ENCODE assay signal across 23 mouse cellular contexts in genomic region chr10:116374111-116374510, GRCm38 (mm10).
DNase-seq lines count a peak whose midpoint lies in the region; ATAC-seq and TF ChIP-seq lines count a peak whose summit lies in the region.
"Had no signal": no experiment of that assay in that cellular context is flagged by ENCODE, and none has a peak within 500 bp of the region (broad histone marks: within the 10 kb centered on the region; RNA-seq: fewer than 3 reads in every experiment).

No protein-coding gene starts in this region.

- no peak for ATAC-seq in liver, postnatal 0 days
- ATAC-seq: forebrain, embryonic 14.5 days; hindbrain, embryonic 16.5 days; inflammation-experienced regulatory T-cells, adult 6 months; intestine, postnatal 0 days; Patski had no signal

- TF ChIP-seq EP300 in liver, postnatal 0 days (IDR thresholded peaks at IDR 0.05; ENCODE audit: low read depth), result no peak

- H3K27ac ChIP-seq in layer of hippocampus, adult 2 months, result no peak overlapping the region
- H3K27ac ChIP-seq in liver, postnatal 0 days (ENCODE audit: low read depth), result no peak overlapping the region
- H3K27ac ChIP-seq: embryonic facial prominence, embryonic 15.5 days; forebrain, embryonic 10.5 days; gastrocnemius, adult 2 months; heart, embryonic 13.5 days; hindbrain, embryonic 12.5 days had no signal

- no peaks in the 10 kb centered on the region for H3K4me1 ChIP-seq in liver, postnatal 0 days (ENCODE audit: insufficient read depth)
- H3K4me1 ChIP-seq: embryonic facial prominence, embryonic 15.5 days; heart, embryonic 13.5 days had no signal

- intact Hi-C loops in heart, postnatal 14 days (cut with DNase I), result no loop called here

- 85% methylated on average over 6 of the region's 6 CpGs for WGBS in liver, postnatal 0 days (ENCODE audit: insufficient replicate concordance)

- peak; percentile 51 for DNase-seq in heart, adult 11 months
- no peak for DNase-seq in heart, postnatal 14 days
- DNase-seq in cerebellum, adult 8-10 months, result peak; percentile 72
- peak; percentile 69 to 78 for DNase-seq in cerebellum, postnatal 25 days
- DNase-seq in layer of hippocampus, adult 2 months (ENCODE audit: low spot score in 2 of 2), result no peak
- no peak for DNase-seq in T-cell, adult 2 months (ENCODE audit: low spot score)
- DNase-seq in liver, postnatal 0 days, result no peak
- DNase-seq: adrenal gland, adult 8-10 months; adrenal gland, postnatal 36 days; embryo, embryonic 11 days; gastrocnemius, adult 2 months; gastrocnemius, postnatal 25 days; heart, postnatal 4 days had no signal

- H3K4me2 ChIP-seq in liver, postnatal 0 days (ENCODE audit: low read depth, low read length), result no peak overlapping the region
- H3K4me2 ChIP-seq: embryonic facial prominence, embryonic 15.5 days; heart, embryonic 13.5 days; hindbrain, embryonic 12.5 days had no signal

- H3K36me3 ChIP-seq in liver, postnatal 0 days (replicated peaks; ENCODE audit: insufficient read depth, low read length), result no peaks in the 10 kb centered on the region
- H3K36me3 ChIP-seq: embryonic facial prominence, embryonic 15.5 days; forebrain, embryonic 10.5 days; hindbrain, embryonic 12.5 days had no signal

- no peaks in the 10 kb centered on the region for H3K9me3 ChIP-seq in liver, postnatal 0 days (ENCODE audit: low read length)
- H3K9me3 ChIP-seq: embryonic facial prominence, embryonic 15.5 days; forebrain, embryonic 10.5 days; heart, embryonic 13.5 days; hindbrain, embryonic 12.5 days had no signal

- no peak for TF ChIP-seq CTCF in layer of hippocampus, adult 2 months (conservative IDR thresholded peaks at IDR 0.05)
- TF ChIP-seq CTCF in liver, postnatal 0 days (IDR thresholded peaks at IDR 0.05; ENCODE audit: low read depth), result no peak

- no peak overlapping the region for H3K9ac ChIP-seq in liver, postnatal 0 days (replicated peaks)
- H3K9ac ChIP-seq: embryonic facial prominence, embryonic 15.5 days; heart, embryonic 13.5 days; hindbrain, embryonic 12.5 days had no signal

- H3K27me3 ChIP-seq in liver, postnatal 0 days (ENCODE audit: insufficient read depth, low read length), result no peaks in the 10 kb centered on the region
- H3K27me3 ChIP-seq: embryonic facial prominence, embryonic 15.5 days; heart, embryonic 13.5 days; hindbrain, embryonic 12.5 days; Patski had no signal

- no peak overlapping the region for H3K4me3 ChIP-seq in layer of hippocampus, adult 2 months
- no peak overlapping the region for H3K4me3 ChIP-seq in liver, postnatal 0 days (ENCODE audit: low read depth, low read length)
- H3K4me3 ChIP-seq: embryonic facial prominence, embryonic 15.5 days; erythroblast, embryonic 14.5 days; forebrain, embryonic 10.5 days; gastrocnemius, adult 2 months; heart, embryonic 13.5 days; hindbrain, embryonic 12.5 days had no signal

Comparison
In these comparisons a context has a peak if more than half of its experiments do, and no peak if none do; other contexts are left out.
1. DNase-seq: peak in heart, adult 11 months (single experiment), cerebellum, adult 8-10 months (single experiment) and cerebellum, postnatal 25 days (2 of 2); none in heart, postnatal 14 days (0 of 2), layer of hippocampus, adult 2 months (0 of 2), T-cell, adult 2 months (single experiment) and liver, postnatal 0 days (single experiment).